Mouse (Mus musculus) brain, embryonic 18.5 days (tissue): ENCODE measurements around the gene Carmil1.
A peak's percentile ranks its signal among the peaks of the same experiment; 100 is the strongest.

Experiments used
- DNase-seq: peaks from one replicate; pipeline ENCODE4 v3.0.0-alpha.2; 2012; ENCODE audit warnings: low read depth, low spot score

Carmil1 gene

GRCm38 (mm10) chr13:24048611-24049010, 232.0 kb downstream of the Carmil1 start:
- DNase-seq: no peak

GRCm38 (mm10) chr13:24045271-24045670, 235.3 kb downstream of the Carmil1 start:
- no peak for DNase-seq

GRCm38 (mm10) chr13:24040221-24040620, 240.4 kb downstream of the Carmil1 start:
- no peak for DNase-seq

GRCm38 (mm10) chr13:24037502-24037901, 243.1 kb downstream of the Carmil1 start:
- no peak for DNase-seq

GRCm38 (mm10) chr13:24036150-24036549, 244.4 kb downstream of the Carmil1 start:
- no peak for DNase-seq

- no peak for DNase-seq
Observed at GRCm38 (mm10) chr13:24027191-24028170, 253.1 kb downstream of the Carmil1 start.

GRCm38 (mm10) chr13:24018515-24018914, 262.1 kb downstream of the Carmil1 start:
- no peak for DNase-seq

- no peak for DNase-seq
Observed at GRCm38 (mm10) chr13:24005528-24005927, 275.1 kb downstream of the Carmil1 start.

GRCm38 (mm10) chr13:24001797-24002196, 278.8 kb downstream of the Carmil1 start:
- no peak for DNase-seq

GRCm38 (mm10) chr13:24001081-24001480, 279.5 kb downstream of the Carmil1 start:
- DNase-seq: no peak

GRCm38 (mm10) chr13:23998826-23999225, 281.8 kb downstream of the Carmil1 start:
- no peak for DNase-seq

GRCm38 (mm10) chr13:23994756-23995155, 285.8 kb downstream of the Carmil1 start:
- DNase-seq: no peak

GRCm38 (mm10) chr13:23994024-23994423, 286.6 kb downstream of the Carmil1 start:
- DNase-seq: no peak

- no peak for DNase-seq
Observed at GRCm38 (mm10) chr13:23990928-23991327, 289.7 kb downstream of the Carmil1 start, which contains the start of gene Scgn. Gene Scgn, minus strand, starts transcription at chr13:23991214.

GRCm38 (mm10) chr13:23990451-23990850, 290.1 kb downstream of the Carmil1 start:
- no peak for DNase-seq

GRCm38 (mm10) chr13:23985130-23985529, 295.5 kb downstream of the Carmil1 start:
- DNase-seq: no peak

- DNase-seq: no peak
Observed at GRCm38 (mm10) chr13:23972271-23972670, 308.3 kb downstream of the Carmil1 start.

- peak; percentile 37 for DNase-seq
Observed at GRCm38 (mm10) chr13:23971870-23972269, 308.7 kb downstream of the Carmil1 start.

- DNase-seq: no peak
Observed at GRCm38 (mm10) chr13:23964909-23965308, 315.7 kb downstream of the Carmil1 start.
